Mouse (Mus musculus): Measurements from ENCODE around the gene Tspan5. TPM values are rescaled to one million over a fixed set of nuclear protein-coding genes. Genes with fewer than 3 reads are reported as not detected.

Gene Tspan5
- polyA plus RNA-seq, 1 experiment: 33.0 TPM

DNA sequence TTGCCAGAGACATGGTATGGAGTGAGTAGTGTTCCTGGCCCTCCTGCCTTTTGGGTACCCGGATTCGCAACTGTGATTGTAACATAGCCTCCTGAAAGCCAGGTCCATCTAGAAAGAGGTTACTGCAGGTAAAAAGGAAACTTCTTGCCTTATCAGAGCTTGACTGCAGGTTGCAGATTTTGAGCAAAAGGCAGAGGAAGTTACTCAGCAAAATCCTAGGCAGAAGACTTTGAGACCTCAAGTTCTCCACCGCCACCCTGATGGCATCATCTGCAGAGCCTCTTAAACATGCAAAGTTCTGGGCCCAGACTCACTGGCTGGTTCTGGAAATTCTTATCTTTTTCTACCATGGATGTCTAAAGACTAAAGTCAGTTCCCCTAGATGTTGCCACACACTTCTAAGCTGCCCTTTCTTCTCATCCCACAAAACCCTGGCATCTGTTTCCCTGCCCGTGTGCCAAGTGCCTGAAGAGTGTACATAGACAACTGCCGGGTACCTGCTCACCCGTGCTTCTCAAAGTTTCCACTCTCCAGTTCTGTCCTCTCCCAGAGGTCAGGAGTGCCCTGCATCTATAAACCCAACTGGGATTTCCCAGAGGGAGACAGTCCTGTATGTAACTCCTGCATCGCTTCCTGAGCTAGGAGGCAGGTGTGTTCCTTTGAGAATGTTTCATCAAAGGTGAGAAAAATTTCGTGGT lies 1.0 kb upstream of the Tspan5 start:
- Histone ChIP-seq H3K4me3 (replicated peaks; ENCODE audit: extremely low read depth, low read depth, low read length) (no peak overlapping the region), H3K4me1 (ENCODE audit: control insufficient read depth, insufficient read depth, low read length) (0 out of 2 replicates have a peak, but pooled peaks cover 2% of the 10 kb centered on the region)
- no peak for DNase-seq
- no peak for TF ChIP-seq POLR2A (IDR thresholded peaks at IDR 0.05; ENCODE audit: borderline replicate concordance, extremely low read depth, low read depth, low read length)
- no peak for TF ChIP-seq CTCF (IDR thresholded peaks at IDR 0.05; ENCODE audit: insufficient read depth, low read length)
- WGBS: 61% methylated on average over 8 of the region's 8 CpGs

GRCm38 (mm10) chr3:138742566-138742930 lies 553 bp downstream of the Tspan5 start:
- peak overlapping the region; percentile 56 for H3K4me3 ChIP-seq (replicated peaks; ENCODE audit: extremely low read depth, low read depth, low read length)
- WGBS: under 1% methylated on average over 23 of the region's 23 CpGs
- no peak for TF ChIP-seq CTCF (IDR thresholded peaks at IDR 0.05; ENCODE audit: insufficient read depth, low read length)
- TF ChIP-seq POLR2A (IDR thresholded peaks at IDR 0.05; ENCODE audit: borderline replicate concordance, extremely low read depth, low read depth, low read length): no peak
- H3K4me1 ChIP-seq (ENCODE audit: control insufficient read depth, insufficient read depth, low read length): 0 out of 2 replicates have a peak, but pooled peaks cover 2% of the 10 kb centered on the region
- DNase-seq: no peak

GRCm38 (mm10) chr3:138743061-138743671 lies 1.2 kb downstream of the Tspan5 start:
- peak; percentile 44 for DNase-seq
- under 1% methylated on average over 33 of the region's 33 CpGs for WGBS
- H3K4me1 ChIP-seq (ENCODE audit: control insufficient read depth, insufficient read depth, low read length): 0 out of 2 replicates have a peak, but pooled peaks cover 2% of the 10 kb centered on the region
- H3K4me3 ChIP-seq (replicated peaks; ENCODE audit: extremely low read depth, low read depth, low read length): peak overlapping the region; percentile 56
- TF ChIP-seq POLR2A (IDR thresholded peaks at IDR 0.05; ENCODE audit: borderline replicate concordance, extremely low read depth, low read depth, low read length): 0 out of 2 replicates have a peak, but pooled peaks have one; percentile 16
- no peak for TF ChIP-seq CTCF (IDR thresholded peaks at IDR 0.05; ENCODE audit: insufficient read depth, low read length)

DNA sequence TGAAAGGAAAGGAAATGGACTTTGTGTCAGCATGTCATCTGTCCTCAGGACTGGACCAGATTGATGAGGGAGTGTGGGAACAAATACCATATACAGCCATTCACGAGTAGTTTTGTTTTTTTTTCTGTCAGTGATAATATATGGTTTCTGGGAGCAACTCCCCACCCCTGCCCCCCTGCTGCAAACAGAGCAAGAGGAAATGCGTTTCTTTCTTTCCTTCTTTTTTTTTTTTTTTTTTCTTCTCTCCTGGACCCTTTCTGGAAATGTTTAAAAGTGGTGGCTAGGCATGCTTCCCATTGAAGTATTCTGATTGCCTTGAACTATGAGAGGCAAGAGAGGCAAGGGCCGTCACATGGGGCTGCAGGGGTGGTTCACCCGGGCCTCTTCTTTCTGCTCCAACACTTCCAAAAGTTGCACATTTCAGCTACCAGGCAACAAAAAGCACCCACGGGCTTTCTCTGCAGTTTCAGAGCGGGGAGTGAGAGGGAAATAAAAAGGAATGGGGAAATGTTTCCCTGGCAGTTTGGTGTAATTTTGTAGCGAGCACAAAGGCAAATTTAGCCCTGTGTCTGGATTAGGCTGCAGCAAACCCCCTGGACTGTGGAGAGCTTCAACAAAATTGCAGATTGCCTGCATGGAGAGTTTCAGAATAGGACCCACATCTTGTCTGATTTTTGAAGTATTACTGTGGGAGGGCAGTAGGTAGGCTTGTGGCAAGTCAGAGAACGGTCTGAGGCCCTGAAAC lies 2.2 kb downstream of the Tspan5 start:
- Histone ChIP-seq H3K4me1 (ENCODE audit: control insufficient read depth, insufficient read depth, low read length) (0 out of 2 replicates have a peak, but pooled peaks cover 2% of the 10 kb centered on the region), H3K4me3 (replicated peaks; ENCODE audit: extremely low read depth, low read depth, low read length) (no peak overlapping the region)
- TF ChIP-seq POLR2A (IDR thresholded peaks at IDR 0.05; ENCODE audit: borderline replicate concordance, extremely low read depth, low read depth, low read length) (no peak), CTCF (IDR thresholded peaks at IDR 0.05; ENCODE audit: insufficient read depth, low read length) (no peak)
- 50% methylated on average over 8 of the region's 8 CpGs for WGBS
- DNase-seq: no peak

DNA sequence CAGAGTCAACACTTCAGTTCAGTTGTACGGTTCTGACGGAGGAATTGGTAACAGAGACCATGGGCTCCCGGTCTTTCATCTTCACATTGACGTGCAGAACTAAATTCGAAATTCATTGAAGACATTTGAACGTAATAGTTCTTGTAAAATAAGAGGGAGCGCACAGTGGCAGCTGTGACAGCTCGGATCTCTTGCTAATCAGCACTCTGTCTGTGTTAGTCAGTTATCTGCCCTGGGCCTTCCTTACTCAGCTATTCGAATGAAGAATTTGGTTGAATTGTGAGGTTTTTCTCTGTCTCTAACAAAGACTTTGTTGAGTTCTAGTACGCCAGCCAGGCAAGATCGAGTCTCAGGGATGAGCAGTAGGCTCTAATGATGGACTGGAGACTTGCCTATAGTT lies 3.1 kb downstream of the Tspan5 start:
- no peak for DNase-seq

GRCm38 (mm10) chr3:138745596-138745995 lies 3.6 kb downstream of the Tspan5 start:
- no peak for DNase-seq
- TF ChIP-seq CTCF (IDR thresholded peaks at IDR 0.05; ENCODE audit: insufficient read depth, low read length) (no peak), POLR2A (IDR thresholded peaks at IDR 0.05; ENCODE audit: borderline replicate concordance, extremely low read depth, low read depth, low read length) (no peak)
- 71% methylated on average over 4 of the region's 4 CpGs for WGBS
- Histone ChIP-seq H3K4me3 (replicated peaks; ENCODE audit: extremely low read depth, low read depth, low read length) (no peak overlapping the region), H3K4me1 (ENCODE audit: control insufficient read depth, insufficient read depth, low read length) (0 out of 2 replicates have a peak, but pooled peaks cover 2% of the 10 kb centered on the region)

More for the DNA sequence above, 3.1 kb downstream of the Tspan5 start:
- no peak for TF ChIP-seq CTCF (IDR thresholded peaks at IDR 0.05; ENCODE audit: insufficient read depth, low read length)
- TF ChIP-seq POLR2A (IDR thresholded peaks at IDR 0.05; ENCODE audit: borderline replicate concordance, extremely low read depth, low read depth, low read length): no peak
- 72% methylated on average over 11 of the region's 11 CpGs for WGBS
- Histone ChIP-seq H3K4me3 (replicated peaks; ENCODE audit: extremely low read depth, low read depth, low read length) (no peak overlapping the region), H3K4me1 (ENCODE audit: control insufficient read depth, insufficient read depth, low read length) (0 out of 2 replicates have a peak, but pooled peaks cover 2% of the 10 kb centered on the region)

DNA sequence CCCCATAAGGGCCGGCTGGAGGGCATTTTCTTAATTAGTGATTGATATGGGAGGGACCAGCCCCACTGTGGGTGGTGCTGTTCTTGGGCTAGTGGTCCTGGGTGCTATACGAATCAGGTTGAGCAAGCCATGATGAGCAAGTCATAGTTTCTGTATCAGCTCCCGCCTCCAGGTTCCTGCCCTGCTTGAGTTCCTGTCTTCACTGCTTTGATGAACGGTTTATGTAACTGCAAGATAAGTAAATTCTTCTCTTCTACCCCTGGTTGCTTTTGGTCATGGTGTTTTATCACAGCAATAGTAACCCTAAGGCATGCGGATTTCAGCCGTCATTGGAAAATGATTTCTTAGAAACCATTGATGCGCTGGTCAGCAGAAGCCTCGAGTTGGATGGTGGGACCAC lies 4.6 kb downstream of the Tspan5 start:
- 80% methylated on average over 8 of the region's 8 CpGs for WGBS

DNA sequence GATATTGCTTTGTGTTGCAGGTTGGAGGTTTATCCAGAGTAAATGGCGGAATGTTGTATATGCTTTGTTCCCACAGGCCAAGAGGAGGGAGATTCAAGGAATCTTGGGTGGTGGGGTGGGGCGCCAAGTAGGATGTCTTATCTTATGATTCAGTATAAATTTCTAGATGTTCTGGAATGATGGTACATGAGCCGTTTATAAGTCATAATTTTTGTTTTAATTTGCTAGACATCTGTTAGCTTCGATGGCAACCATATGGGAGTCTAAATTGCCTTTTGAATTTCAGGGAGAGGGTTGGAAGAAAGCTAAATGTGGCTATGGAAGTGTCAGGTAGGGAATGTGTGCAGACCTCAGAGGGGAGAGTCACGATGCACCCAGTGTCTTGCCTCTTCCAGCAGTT lies 5.0 kb downstream of the Tspan5 start:
- WGBS: 81% methylated on average over 5 of the region's 5 CpGs
- no peak for TF ChIP-seq CTCF (IDR thresholded peaks at IDR 0.05; ENCODE audit: insufficient read depth, low read length)
- no peak for TF ChIP-seq POLR2A (IDR thresholded peaks at IDR 0.05; ENCODE audit: borderline replicate concordance, extremely low read depth, low read depth, low read length)

More for the DNA sequence above, 4.6 kb downstream of the Tspan5 start:
- Histone ChIP-seq H3K4me3 (replicated peaks; ENCODE audit: extremely low read depth, low read depth, low read length) (no peak overlapping the region), H3K4me1 (ENCODE audit: control insufficient read depth, insufficient read depth, low read length) (peaks cover 4% of the 10 kb centered on the region; the same call in 1 of the 2 replicates)
- no peak for DNase-seq
- TF ChIP-seq CTCF (IDR thresholded peaks at IDR 0.05; ENCODE audit: insufficient read depth, low read length) (no peak), POLR2A (IDR thresholded peaks at IDR 0.05; ENCODE audit: borderline replicate concordance, extremely low read depth, low read depth, low read length) (no peak)

GRCm38 (mm10) chr3:138747985-138748384 lies 6.0 kb downstream of the Tspan5 start:
- no peak overlapping the region for H3K4me3 ChIP-seq (replicated peaks; ENCODE audit: extremely low read depth, low read depth, low read length)
- peaks cover 8% of the 10 kb centered on the region for H3K4me1 ChIP-seq (ENCODE audit: control insufficient read depth, insufficient read depth, low read length)
- 93% methylated on average over 5 of the region's 5 CpGs for WGBS
- TF ChIP-seq POLR2A (IDR thresholded peaks at IDR 0.05; ENCODE audit: borderline replicate concordance, extremely low read depth, low read depth, low read length): no peak
- no peak for TF ChIP-seq CTCF (IDR thresholded peaks at IDR 0.05; ENCODE audit: insufficient read depth, low read length)
- DNase-seq: no peak

More for the DNA sequence above, 5.0 kb downstream of the Tspan5 start:
- DNase-seq: no peak
- peaks cover 4% of the 10 kb centered on the region; the same call in 1 of the 2 replicates for H3K4me1 ChIP-seq (ENCODE audit: control insufficient read depth, insufficient read depth, low read length)
- H3K4me3 ChIP-seq (replicated peaks; ENCODE audit: extremely low read depth, low read depth, low read length): no peak overlapping the region

Measured in lung, adult 2 months (tissue).